Mouse (Mus musculus) heart, adult 2 months (tissue): ENCODE data around the gene Atpaf2. TPM values are rescaled to one million over a fixed set of nuclear protein-coding genes. Genes with fewer than 3 reads are reported as not detected.

Experiments
- DNase-seq, 2 experiments: peaks; one replicate each; pipeline ENCODE4 v3.0.0; 2021
- H3K27ac ChIP-seq: fragments of 200-600 bp; 2 replicates; pipeline ENCODE4 v1.8.1; 2022
- H3K27me3 ChIP-seq: fragments of 200-500 bp; 2 replicates; pipeline ENCODE4 v1.6.1; 2012; ENCODE audit warnings: mild to moderate bottlenecking, low read length, inconsistent platforms, mixed read lengths; ENCODE audit not compliant: control insufficient read depth, insufficient read depth
- H3K36me3 ChIP-seq: fragments of 200-500 bp; 2 replicates; pipeline ENCODE4 v1.6.1; 2012; ENCODE audit warnings: low read length, inconsistent platforms; ENCODE audit not compliant: control insufficient read depth, insufficient read depth
- H3K4me1 ChIP-seq: fragments of 200-500 bp; 2 replicates; pipeline ENCODE4 v1.6.1; 2011; ENCODE audit warnings: low read length; ENCODE audit not compliant: control insufficient read depth, insufficient read depth
- H3K4me3 ChIP-seq: fragments of 200-600 bp; 2 replicates; pipeline ENCODE4 v1.8.1; 2022
- H3K79me2 ChIP-seq: fragments of 200-500 bp; replicated peaks from 2 replicates; pipeline ENCODE4 v1.6.1; 2012; ENCODE audit warnings: mild to moderate bottlenecking, inconsistent platforms, low read length, moderate library complexity, mixed read lengths; ENCODE audit not compliant: control insufficient read depth, insufficient read depth
- H3K9ac ChIP-seq: fragments of 200-500 bp; 2 replicates; pipeline ENCODE4 v1.6.1; 2012; ENCODE audit warnings: low read depth, mild to moderate bottlenecking, control low read depth, inconsistent platforms, low read length, mixed read lengths
- CTCF ChIP-seq: fragments of 200-600 bp; IDR thresholded peaks from 2 replicates; pipeline ENCODE4 v1.8.1; 2022; ENCODE audit warnings: antibody characterized with exemption, mild to moderate bottlenecking, moderate library complexity
- EP300 ChIP-seq: fragments of 200-500 bp; IDR thresholded peaks from 2 replicates; pipeline ENCODE4 v1.6.1; 2011; ENCODE audit warnings: low read depth, low read length, control low read depth; ENCODE audit not compliant: insufficient read depth
- POLR2A ChIP-seq: fragments of 200-500 bp; IDR thresholded peaks from 2 replicates; pipeline ENCODE4 v1.6.1; 2011; ENCODE audit warnings: mild to moderate bottlenecking, low read depth, low read length, control low read depth; ENCODE audit not compliant: insufficient read depth
- WGBS: fragments of 180-500 bp; shearing (Covaris S2); methylation state at CpG from one replicate; pipeline ENCODE4 v1.1.7; 2018; 5-methylcytosine and 5-hydroxymethylcytosine counted together
- intact Hi-C: fragments of 180-260 bp; cut with DNase I; formaldehyde crosslinking; loops from one replicate; pipeline ENCODE4 v1.15.1; 2025
- polyA plus RNA-seq: library from polyadenylated mRNA; depleted of rRNA; stranded (reverse); fragments of >200 nt; gene quantifications from 2 replicates; pipeline ENCODE4 v1.2.3, GENCODE M21; 2012
- total RNA-seq, 2 experiments: library from RNA; stranded (reverse); gene quantifications; 2 replicates each; pipeline ENCODE4 v1.2.3; 2021

The Atpaf2 gene
- total and polyA plus RNA-seq, 3 experiments, result 37.7 to 45.3 (median 39.8) TPM

GRCm38 (mm10) chr11:60391346-60391745, 26.9 kb downstream of the Atpaf2 start:
- no peak for TF ChIP-seq CTCF
- TF ChIP-seq EP300, result no peak
- TF ChIP-seq POLR2A, result no peak
- no peaks in the 10 kb centered on the region for H3K36me3 ChIP-seq
- H3K79me2 ChIP-seq, result no peaks in the 10 kb centered on the region
- no peaks in the 10 kb centered on the region for H3K4me1 ChIP-seq
- H3K4me3 ChIP-seq, result no peak overlapping the region
- H3K9ac ChIP-seq, result no peak overlapping the region
- 70% methylated on average over 6 of the region's 6 CpGs for WGBS
- intact Hi-C loops, result no loop called here
- no peak overlapping the region for H3K27ac ChIP-seq
- no peaks in the 10 kb centered on the region for H3K27me3 ChIP-seq
- no peak for DNase-seq

- no peak overlapping the region for H3K27ac ChIP-seq
- H3K9ac ChIP-seq, result no peak overlapping the region
- no peak overlapping the region for H3K4me3 ChIP-seq
- no peaks in the 10 kb centered on the region for H3K4me1 ChIP-seq
- intact Hi-C loops, result no loop called here
- no peak for TF ChIP-seq CTCF
- 86% methylated on average over 2 of the region's 2 CpGs for WGBS
- no peaks in the 10 kb centered on the region for H3K79me2 ChIP-seq
- DNase-seq, result no peak
- no peaks in the 10 kb centered on the region for H3K36me3 ChIP-seq
- H3K27me3 ChIP-seq, result no peaks in the 10 kb centered on the region
Measured at GRCm38 (mm10) chr11:60387944-60388343, 30.3 kb downstream of the Atpaf2 start.

- intact Hi-C loops, result no loop called here
- Histone ChIP-seq H3K4me3 (no peak overlapping the region), H3K36me3 (no peaks in the 10 kb centered on the region), H3K27me3 (no peaks in the 10 kb centered on the region), H3K79me2 (no peaks in the 10 kb centered on the region), H3K9ac (no peak overlapping the region), H3K27ac (no peak overlapping the region), H3K4me1 (no peaks in the 10 kb centered on the region)
- no peak for DNase-seq
- TF ChIP-seq POLR2A (no peak), CTCF (no peak), EP300 (no peak)
- WGBS, result 76% methylated on average over 5 of the region's 5 CpGs
Measured at GRCm38 (mm10) chr11:60385946-60386345, 32.3 kb downstream of the Atpaf2 start.

GRCm38 (mm10) chr11:60384762-60385421, 33.4 kb downstream of the Atpaf2 start:
- no peaks in the 10 kb centered on the region for H3K27me3 ChIP-seq
- H3K4me3 ChIP-seq, result no peak overlapping the region
- no peak overlapping the region for H3K9ac ChIP-seq
- intact Hi-C loops, result no loop called here
- H3K27ac ChIP-seq, result no peak overlapping the region
- DNase-seq, result no peak
- H3K36me3 ChIP-seq, result no peaks in the 10 kb centered on the region
- 18% methylated on average over 16 of the region's 16 CpGs for WGBS
- H3K79me2 ChIP-seq, result no peaks in the 10 kb centered on the region
- TF ChIP-seq CTCF (no peak), POLR2A (no peak), EP300 (no peak)
- no peaks in the 10 kb centered on the region for H3K4me1 ChIP-seq

- TF ChIP-seq EP300, result no peak
- no peak for TF ChIP-seq POLR2A
- no peak for TF ChIP-seq CTCF
- WGBS, result 93% methylated on average over 6 of the region's 6 CpGs
- no peak overlapping the region for H3K27ac ChIP-seq
Measured at GRCm38 (mm10) chr11:60383518-60383917, 34.7 kb downstream of the Atpaf2 start.

GRCm38 (mm10) chr11:60374481-60374880, 43.8 kb downstream of the Atpaf2 start:
- no peak overlapping the region for H3K27ac ChIP-seq
- no peak overlapping the region for H3K9ac ChIP-seq
- no peaks in the 10 kb centered on the region for H3K79me2 ChIP-seq
- H3K4me1 ChIP-seq, result no peaks in the 10 kb centered on the region
- H3K27me3 ChIP-seq, result no peaks in the 10 kb centered on the region
- TF ChIP-seq POLR2A (no peak), EP300 (no peak), CTCF (no peak)
- intact Hi-C loops, result loop anchor here (10.0 kb wide), 1 partner anchor 730 kb away; no protein-coding TSS in a partner anchor
- no peak for DNase-seq
- 71% methylated on average over 6 of the region's 6 CpGs for WGBS
- H3K36me3 ChIP-seq, result no peaks in the 10 kb centered on the region
- no peak overlapping the region for H3K4me3 ChIP-seq

More at GRCm38 (mm10) chr11:60383518-60383917, 34.7 kb downstream of the Atpaf2 start:
- no peak overlapping the region for H3K9ac ChIP-seq
- H3K36me3 ChIP-seq, result no peaks in the 10 kb centered on the region
- no peaks in the 10 kb centered on the region for H3K27me3 ChIP-seq
- H3K79me2 ChIP-seq, result no peaks in the 10 kb centered on the region
- H3K4me1 ChIP-seq, result no peaks in the 10 kb centered on the region
- DNase-seq, result no peak
- intact Hi-C loops, result no loop called here
- no peak overlapping the region for H3K4me3 ChIP-seq
